Comparison of ENCODE assay signal across 26 mouse cellular contexts in the genomic region with DNA sequence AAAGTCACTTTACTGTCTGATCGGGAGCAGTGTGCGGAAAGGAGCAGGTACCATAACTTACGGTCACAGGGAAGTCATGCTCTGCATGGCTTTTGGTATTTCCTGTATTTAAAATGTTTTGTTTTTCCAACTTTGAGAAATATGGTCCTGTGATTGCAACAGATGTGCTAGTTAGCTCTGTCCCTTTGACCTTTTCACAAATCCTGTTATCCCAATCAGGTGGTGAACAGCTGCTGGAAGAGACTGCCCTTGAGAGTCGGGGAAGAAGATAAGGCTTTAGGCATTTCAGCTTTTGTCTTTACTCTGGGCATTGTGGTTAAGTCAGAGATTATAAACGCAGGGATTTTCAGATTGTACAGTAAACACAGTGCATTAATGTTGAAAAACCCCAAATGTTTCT.
DNase-seq lines count a peak whose midpoint lies in the region; ATAC-seq and TF ChIP-seq lines count a peak whose summit lies in the region.
"Had no signal": no experiment of that assay in that cellular context is flagged by ENCODE, and none has a peak within 500 bp of the region (broad histone marks: within the 10 kb centered on the region; RNA-seq: fewer than 3 reads in every experiment).

No protein-coding gene starts in this region.

- H3K9ac ChIP-seq in kidney, postnatal 0 days (ENCODE audit: low read depth, low read length) = no peak overlapping the region
- H3K9ac ChIP-seq in kidney, embryonic 16.5 days (replicated peaks; ENCODE audit: low read length) = no peak overlapping the region
- H3K9ac ChIP-seq: embryonic facial prominence, embryonic 15.5 days; hindbrain, embryonic 12.5 days had no signal

- H3ac ChIP-seq in C2C12 (ENCODE audit: control insufficient read depth, insufficient read length, low read depth) = no peak overlapping the region

- H3K36me3 ChIP-seq in kidney, postnatal 0 days (ENCODE audit: insufficient read depth, low read length) = no peaks in the 10 kb centered on the region
- no peaks in the 10 kb centered on the region for H3K36me3 ChIP-seq in kidney, embryonic 16.5 days (ENCODE audit: insufficient read depth, low read length)
- H3K36me3 ChIP-seq in C2C12 (ENCODE audit: control insufficient read depth, insufficient read depth) = no peaks in the 10 kb centered on the region
- no peaks in the 10 kb centered on the region for H3K36me3 ChIP-seq in midbrain, embryonic 10.5 days
- H3K36me3 ChIP-seq: embryonic facial prominence, embryonic 15.5 days; forebrain, embryonic 10.5 days; G1E; heart, embryonic 10.5 days; hindbrain, embryonic 12.5 days had no signal

- no peak overlapping the region for H3K4me2 ChIP-seq in kidney, postnatal 0 days (ENCODE audit: low read length)
- no peak overlapping the region for H3K4me2 ChIP-seq in kidney, embryonic 16.5 days (replicated peaks; ENCODE audit: low read depth, low read length)
- H3K4me2 ChIP-seq: embryonic facial prominence, embryonic 15.5 days; hindbrain, embryonic 12.5 days had no signal

- WGBS in kidney, postnatal 0 days = 31% methylated on average over 5 of the region's 5 CpGs
- WGBS in kidney, embryonic 16.5 days = 38% methylated on average over 5 of the region's 5 CpGs
- 75% methylated on average over 5 of the region's 5 CpGs for WGBS in midbrain, embryonic 10.5 days

- no peaks in the 10 kb centered on the region for H3K27me3 ChIP-seq in kidney, postnatal 0 days (ENCODE audit: insufficient read depth, low read length)
- no peaks in the 10 kb centered on the region for H3K27me3 ChIP-seq in kidney, embryonic 16.5 days (ENCODE audit: insufficient read depth, low read length)
- H3K27me3 ChIP-seq in C2C12 (ENCODE audit: control insufficient read depth, insufficient read depth, insufficient read length) = no peaks in the 10 kb centered on the region
- H3K27me3 ChIP-seq in midbrain, embryonic 10.5 days (ENCODE audit: low read depth, poor library complexity, severe bottlenecking) = no peaks in the 10 kb centered on the region
- H3K27me3 ChIP-seq: embryonic facial prominence, embryonic 15.5 days; hindbrain, embryonic 12.5 days had no signal

- no peak for TF ChIP-seq CTCF in kidney, postnatal 0 days (IDR thresholded peaks at IDR 0.05; ENCODE audit: low read depth)
- no peak for TF ChIP-seq CTCF in C2C12 (IDR thresholded peaks at IDR 0.05; ENCODE audit: control insufficient read depth, insufficient read depth, insufficient read length)

- no peaks in the 10 kb centered on the region for H3K79me2 ChIP-seq in C2C12 (ENCODE audit: control insufficient read depth, insufficient read depth)

- ATAC-seq in kidney, postnatal 0 days (replicated peaks; ENCODE audit: low FRiP score, low read depth) = no peak
- no peak for ATAC-seq in kidney, embryonic 16.5 days (ENCODE audit: low FRiP score, low TSS enrichment)
- ATAC-seq: activated CD4-positive, CD25-positive, alpha-beta regulatory T cell, adult 4 months; CD4-positive, CD25-positive, alpha-beta regulatory T cell, adult 4 months; forebrain, embryonic 14.5 days; hindbrain, embryonic 16.5 days; inflammation-experienced regulatory T-cells, adult 6 months; intestine, postnatal 0 days had no signal

- intact Hi-C loops in left cerebral cortex, postnatal 14 days (cut with DNase I) = no loop called here

- no peaks in the 10 kb centered on the region for H3K9me3 ChIP-seq in kidney, postnatal 0 days (replicated peaks; ENCODE audit: low read length)
- H3K9me3 ChIP-seq in kidney, embryonic 16.5 days (ENCODE audit: low read length) = no peaks in the 10 kb centered on the region
- no peaks in the 10 kb centered on the region for H3K9me3 ChIP-seq in midbrain, embryonic 10.5 days (replicated peaks)
- H3K9me3 ChIP-seq: embryonic facial prominence, embryonic 15.5 days; forebrain, embryonic 10.5 days; G1E; heart, embryonic 10.5 days; hindbrain, embryonic 12.5 days had no signal

- peak; percentile 11 for DNase-seq in kidney, postnatal 0 days (ENCODE audit: low spot score)
- peak; percentile 19 for DNase-seq in embryo, embryonic 10.5 days (ENCODE audit: low spot score)
- DNase-seq in mesoderm, embryonic 11.5 days (ENCODE audit: low read depth, low spot score) = peak; percentile 43
- no peak for DNase-seq in midbrain, embryonic 10.5 days (ENCODE audit: low spot score)
- DNase-seq in left cerebral cortex, postnatal 14 days (ENCODE audit: low spot score in 2 of 2) = no peak
- DNase-seq: adrenal gland, adult 2 months; adrenal gland, postnatal 36 days; cerebellum, adult 8-10 months; cerebellum, postnatal 14 days; gastrocnemius, postnatal 36 days; heart, postnatal 10 days; heart, postnatal 4 days had no signal

- H3K79me3 ChIP-seq in C2C12 (ENCODE audit: low read depth) = no peaks in the 10 kb centered on the region

- H3K27ac ChIP-seq in kidney, postnatal 0 days = no peak overlapping the region
- H3K27ac ChIP-seq in kidney, embryonic 16.5 days (ENCODE audit: low read length) = no peak overlapping the region
- no peak overlapping the region for H3K27ac ChIP-seq in midbrain, embryonic 10.5 days (replicated peaks)
- H3K27ac ChIP-seq: embryonic facial prominence, embryonic 15.5 days; forebrain, embryonic 10.5 days; heart, embryonic 10.5 days; hindbrain, embryonic 12.5 days had no signal

- H3K4me3 ChIP-seq in kidney, postnatal 0 days (replicated peaks; ENCODE audit: low read depth, low read length) = no peak overlapping the region
- H3K4me3 ChIP-seq in kidney, embryonic 16.5 days (ENCODE audit: low read length) = no peak overlapping the region
- no peak overlapping the region for H3K4me3 ChIP-seq in C2C12 (ENCODE audit: insufficient read depth, poor library complexity, severe bottlenecking)
- H3K4me3 ChIP-seq in midbrain, embryonic 10.5 days = no peak overlapping the region
- H3K4me3 ChIP-seq: embryonic facial prominence, embryonic 15.5 days; erythroblast, embryonic 14.5 days; forebrain, embryonic 10.5 days; heart, embryonic 10.5 days; hindbrain, embryonic 12.5 days had no signal

- H3K4me1 ChIP-seq in kidney, postnatal 0 days (replicated peaks; ENCODE audit: insufficient read depth, low read length) = no peaks in the 10 kb centered on the region
- no peaks in the 10 kb centered on the region for H3K4me1 ChIP-seq in kidney, embryonic 16.5 days (ENCODE audit: insufficient read depth, low read length)
- H3K4me1 ChIP-seq in midbrain, embryonic 10.5 days = no peaks in the 10 kb centered on the region
- H3K4me1 ChIP-seq: embryonic facial prominence, embryonic 15.5 days; forebrain, embryonic 10.5 days; heart, embryonic 10.5 days; hindbrain, embryonic 12.5 days had no signal

TF ChIP-seq in C2C12, 6 proteins besides CTCF, POLR2A, EP300 and RAD21:
- TF ChIP-seq MYOD1 (IDR thresholded peaks at IDR 0.05; ENCODE audit: control insufficient read depth, insufficient read length, low read depth) (peak; percentile 89), MYOG (IDR thresholded peaks at IDR 0.05; ENCODE audit: control insufficient read depth, extremely low read depth, insufficient read length) (no peak), CEBPB (IDR thresholded peaks at IDR 0.05; ENCODE audit: low read depth) (peak; percentile 60)

Comparison
In these comparisons a context has a peak if more than half of its experiments do, and no peak if none do; other contexts are left out.
1. DNase-seq: peak in kidney, postnatal 0 days (single experiment), embryo, embryonic 10.5 days (single experiment) and mesoderm, embryonic 11.5 days (single experiment); none in midbrain, embryonic 10.5 days (single experiment) and left cerebral cortex, postnatal 14 days (0 of 2).